Mouse (Mus musculus) MEL-GATA-1-ER (cell line): ENCODE measurements around the gene Mpz.
"Not testable (repeated sequence)": the region's sequence is repeated elsewhere in the genome, so short reads cannot be mapped to it uniquely, and the experiment has no call there.

Source experiments
- DNase-seq: peaks from one replicate; pipeline ENCODE4 v3.0.0-alpha.2; 2012; ENCODE audit warnings: low read depth; ENCODE audit errors: extremely low read depth

Mpz gene

GRCm38 (mm10) chr1:171129251-171129650, 21.3 kb upstream of the Mpz start:
- no peak for DNase-seq

GRCm38 (mm10) chr1:171130971-171131370, 19.5 kb upstream of the Mpz start:
- DNase-seq = no peak

- DNase-seq = no peak
Measured at GRCm38 (mm10) chr1:171135600-171135999, 14.9 kb upstream of the Mpz start.

GRCm38 (mm10) chr1:171137486-171138155, 12.9 kb upstream of the Mpz start:
- DNase-seq = not testable (repeated sequence)

GRCm38 (mm10) chr1:171142981-171143380, 7.5 kb upstream of the Mpz start:
- not testable (repeated sequence) for DNase-seq

GRCm38 (mm10) chr1:171150838-171151391, 404 bp downstream of the Mpz start:
- peak; percentile 20 for DNase-seq

GRCm38 (mm10) chr1:171151966-171152365, 1.5 kb downstream of the Mpz start:
- no peak for DNase-seq

GRCm38 (mm10) chr1:171156644-171157043, 6.1 kb downstream of the Mpz start:
- no peak for DNase-seq

- no peak for DNase-seq
Measured at GRCm38 (mm10) chr1:171157965-171158364, 7.5 kb downstream of the Mpz start.

- no peak for DNase-seq
Measured at GRCm38 (mm10) chr1:171159485-171159975, 9.0 kb downstream of the Mpz start.

GRCm38 (mm10) chr1:171162526-171162925, 12.0 kb downstream of the Mpz start:
- no peak for DNase-seq

- no peak for DNase-seq
Measured at GRCm38 (mm10) chr1:171164258-171164657, 13.7 kb downstream of the Mpz start.

GRCm38 (mm10) chr1:171165629-171166345, 15.3 kb downstream of the Mpz start:
- no peak for DNase-seq

- no peak for DNase-seq
Measured at GRCm38 (mm10) chr1:171168906-171169305, 18.4 kb downstream of the Mpz start.

GRCm38 (mm10) chr1:171169913-171170312, 19.4 kb downstream of the Mpz start:
- no peak for DNase-seq

- no peak for DNase-seq
Measured at GRCm38 (mm10) chr1:171171138-171171537, 20.6 kb downstream of the Mpz start.

GRCm38 (mm10) chr1:171172779-171173178, 22.3 kb downstream of the Mpz start:
- DNase-seq = no peak

- DNase-seq = no peak
Measured at GRCm38 (mm10) chr1:171179487-171180171, 29.1 kb downstream of the Mpz start.

GRCm38 (mm10) chr1:171183025-171183424, 32.5 kb downstream of the Mpz start:
- no peak for DNase-seq

GRCm38 (mm10) chr1:171183620-171184019, 33.1 kb downstream of the Mpz start:
- DNase-seq = no peak

- no peak for DNase-seq
Measured at GRCm38 (mm10) chr1:171184314-171184713, 33.8 kb downstream of the Mpz start.

- DNase-seq = no peak
Measured at GRCm38 (mm10) chr1:171185655-171186054, 35.1 kb downstream of the Mpz start.
